Mouse (Mus musculus) stomach, postnatal 0 days (tissue): ENCODE results near the gene Krt82. TPM values are rescaled to one million over a fixed set of nuclear protein-coding genes. Genes with fewer than 3 reads are reported as not detected.

Experiments used
- ATAC-seq: fragments of 200-750 bp; cut with Nextera tagmentation; 2 replicates; pipeline ENCODE4 v1.8.0; 2017; ENCODE audit not compliant: low FRiP score, low TSS enrichment
- DNase-seq: peaks from one replicate; pipeline ENCODE4 v3.0.0-alpha.2; 2016; ENCODE audit warnings: low spot score
- H3K27ac ChIP-seq: fragments of 300-500 bp; sonication (generic); replicated peaks from 2 replicates; pipeline ENCODE4 v1.5.1; 2014; ENCODE audit warnings: mild to moderate bottlenecking, control low read depth
- H3K27me3 ChIP-seq: fragments of 300-500 bp; sonication (generic); 2 replicates; pipeline ENCODE4 v1.6.1; 2014; ENCODE audit warnings: low read length; ENCODE audit not compliant: control insufficient read depth, insufficient read depth
- H3K36me3 ChIP-seq: fragments of 300-500 bp; sonication (generic); 2 replicates; pipeline ENCODE4 v1.6.1; 2014; ENCODE audit warnings: low read length, mixed read lengths; ENCODE audit not compliant: control insufficient read depth, insufficient read depth
- H3K4me1 ChIP-seq: fragments of 300-500 bp; sonication (generic); replicated peaks from 2 replicates; pipeline ENCODE4 v1.6.1; 2014; ENCODE audit warnings: antibody characterized with exemption; ENCODE audit not compliant: control insufficient read depth, insufficient read depth
- H3K4me2 ChIP-seq: fragments of 300-500 bp; sonication (generic); replicated peaks from 2 replicates; pipeline ENCODE4 v1.6.1; 2014; ENCODE audit warnings: low read depth, mild to moderate bottlenecking, control low read depth, moderate library complexity
- H3K4me3 ChIP-seq: fragments of 300-500 bp; sonication (generic); 2 replicates; pipeline ENCODE4 v1.5.1; 2014; ENCODE audit warnings: low read depth, low read length, control low read depth
- H3K9ac ChIP-seq: fragments of 300-500 bp; sonication (generic); 2 replicates; pipeline ENCODE4 v1.6.1; 2014; ENCODE audit warnings: mild to moderate bottlenecking, low read length, control low read depth, mixed read lengths
- H3K9me3 ChIP-seq: fragments of 300-500 bp; sonication (generic); 2 replicates; pipeline ENCODE4 v1.6.1; 2016; ENCODE audit warnings: low read length; ENCODE audit not compliant: control insufficient read depth
- CTCF ChIP-seq: IDR thresholded peaks from 2 replicates; pipeline ENCODE4 v1.5.1; 2016; ENCODE audit warnings: antibody characterized with exemption, low read depth, mild to moderate bottlenecking, moderate library complexity
- EP300 ChIP-seq: optimal IDR thresholded peaks from 2 replicates; pipeline ENCODE3; 2016; ENCODE audit warnings: antibody characterized with exemption
- WGBS: fragments of 180-500 bp; shearing (Covaris S2); extraction: QIAGEN DNeasy Blood & Tissue Kit; methylation state at CpG from one replicate; pipeline ENCODE4 v1.1.7; 2014; 5-methylcytosine and 5-hydroxymethylcytosine counted together
- microRNA-seq: library from miRNA; unstranded; fragments of <30 nt; microRNA quantifications from one replicate; pipeline ENCODE4, GENCODE M21; 2016
- polyA plus RNA-seq: library from polyadenylated mRNA; unstranded; fragments of >200 nt; fragmentation: Nextera tagmentation; extraction: Ambion mirVana; gene quantifications from 2 replicates; pipeline ENCODE4 v1.2.1, GENCODE M21; 2015

Gene Krt82
- polyA plus RNA-seq, 1 experiment from 2014 or later: not detected

DNA sequence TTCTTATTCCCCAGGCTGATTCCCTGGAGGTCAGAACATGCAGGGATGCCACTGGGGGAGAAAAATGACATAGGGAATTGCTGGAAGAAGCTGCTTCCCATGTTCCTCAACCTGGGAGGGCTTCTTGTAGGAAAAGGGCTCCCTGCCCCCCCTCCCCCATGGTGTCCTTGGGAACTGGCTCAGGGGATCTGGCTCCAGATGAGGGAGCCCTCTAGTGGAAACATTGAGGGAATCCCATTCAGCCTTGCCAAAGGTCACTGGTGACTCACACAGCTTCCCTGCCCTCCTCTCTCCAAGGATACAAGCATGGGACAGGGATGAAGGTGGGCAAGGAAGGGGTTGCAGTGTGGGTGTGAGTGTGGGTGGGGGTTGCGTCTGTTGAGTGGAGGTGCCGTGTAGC lies 53.3 kb downstream of the Krt82 start:
- H3K4me1 ChIP-seq: no peaks in the 10 kb centered on the region
- no peaks in the 10 kb centered on the region for H3K9me3 ChIP-seq
- no peaks in the 10 kb centered on the region for H3K36me3 ChIP-seq
- H3K9ac ChIP-seq: no peak overlapping the region
- no peak overlapping the region for H3K4me2 ChIP-seq
- DNase-seq (peak; percentile 69), ATAC-seq (peak; percentile 45; the same call in 1 of the 2 replicates)
- H3K4me3 ChIP-seq: no peak overlapping the region
- WGBS: 58% methylated on average over 2 of the region's 2 CpGs
- H3K27ac ChIP-seq: no peak overlapping the region
- TF ChIP-seq CTCF (peak; percentile 78), EP300 (no peak)
- H3K27me3 ChIP-seq: no peaks in the 10 kb centered on the region

DNA sequence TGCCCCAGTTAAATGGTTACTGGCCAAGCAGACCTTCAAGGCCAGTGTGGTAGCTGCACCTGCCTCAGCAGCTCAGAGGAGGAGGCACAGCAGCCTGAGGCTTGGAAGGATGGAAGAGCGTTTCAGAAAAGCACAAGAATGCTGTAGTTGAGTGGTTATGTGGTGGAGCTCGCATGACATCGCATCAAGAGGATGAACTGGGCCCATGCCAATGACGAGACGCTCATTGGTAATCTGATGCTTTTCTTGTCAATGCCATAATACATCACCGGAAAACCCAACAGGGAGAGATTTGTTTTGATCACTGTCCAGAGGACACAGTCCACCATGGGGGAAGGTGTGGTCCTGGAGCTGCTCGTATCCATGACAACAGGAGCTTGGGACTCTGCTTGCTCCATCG lies 55.2 kb downstream of the Krt82 start:
- no peaks in the 10 kb centered on the region for H3K36me3 ChIP-seq
- H3K27ac ChIP-seq: no peak overlapping the region
- DNase-seq: no peak
- ATAC-seq: no peak
- H3K9ac ChIP-seq: no peak overlapping the region
- TF ChIP-seq CTCF (no peak), EP300 (no peak)
- no peaks in the 10 kb centered on the region for H3K9me3 ChIP-seq
- no peaks in the 10 kb centered on the region for H3K4me1 ChIP-seq
- 79% methylated on average over 8 of the region's 8 CpGs for WGBS
- H3K27me3 ChIP-seq: no peaks in the 10 kb centered on the region
- H3K4me2 ChIP-seq: no peak overlapping the region
- no peak overlapping the region for H3K4me3 ChIP-seq

DNA sequence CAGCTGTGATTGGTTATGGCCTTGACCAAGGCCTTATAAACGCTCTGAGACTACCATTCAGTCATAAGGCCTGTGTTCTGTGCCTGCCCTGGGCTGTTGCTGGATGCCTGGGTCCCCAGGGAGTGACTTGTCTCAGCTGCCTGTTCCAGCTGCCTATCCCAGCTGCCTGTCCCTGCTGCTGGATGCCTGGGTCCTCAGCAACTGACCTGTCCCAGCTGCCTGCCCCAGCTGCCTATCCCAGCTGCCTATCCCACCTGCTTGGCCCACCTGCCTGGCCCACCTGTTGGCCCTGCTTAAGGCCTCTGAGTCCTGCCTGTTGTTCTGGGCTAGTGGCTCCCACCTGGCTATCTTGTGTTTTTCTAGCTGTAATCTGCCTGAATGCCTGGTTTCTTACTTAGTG lies 56.3 kb downstream of the Krt82 start:
- no peak overlapping the region for H3K9ac ChIP-seq
- H3K27ac ChIP-seq: no peak overlapping the region
- no peak overlapping the region for H3K4me3 ChIP-seq
- WGBS: 67% methylated on average over 1 of the region's 1 CpGs
- peak; percentile 16 for DNase-seq
- H3K27me3 ChIP-seq: no peaks in the 10 kb centered on the region
- H3K9me3 ChIP-seq: no peaks in the 10 kb centered on the region
- H3K4me1 ChIP-seq: no peaks in the 10 kb centered on the region
- no peak for ATAC-seq
- no peak for TF ChIP-seq EP300
- TF ChIP-seq CTCF: no peak
- H3K4me2 ChIP-seq: no peak overlapping the region
- no peaks in the 10 kb centered on the region for H3K36me3 ChIP-seq

DNA sequence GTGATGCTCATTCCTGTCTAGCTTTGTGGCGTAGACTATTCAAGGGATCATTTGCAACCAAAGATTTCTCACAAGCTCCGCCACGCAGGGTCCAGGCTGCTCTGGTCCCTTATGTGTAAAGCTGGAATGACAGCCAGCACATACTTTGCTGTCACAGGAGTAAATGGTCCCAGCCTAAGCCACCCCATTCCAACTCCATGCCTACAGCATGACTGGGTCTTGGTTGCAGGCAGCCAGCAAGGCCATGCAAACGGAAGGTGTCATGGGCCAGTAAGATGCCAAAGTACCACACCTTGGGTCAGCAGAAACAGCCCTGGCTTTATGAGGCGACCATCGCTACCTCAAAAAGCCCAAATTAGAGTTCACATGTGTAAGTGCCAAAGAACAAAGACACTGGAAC lies 56.8 kb downstream of the Krt82 start:
- Histone ChIP-seq H3K4me1 (no peaks in the 10 kb centered on the region), H3K27ac (no peak overlapping the region), H3K36me3 (no peaks in the 10 kb centered on the region), H3K4me2 (no peak overlapping the region), H3K4me3 (no peak overlapping the region), H3K27me3 (no peaks in the 10 kb centered on the region), H3K9me3 (no peaks in the 10 kb centered on the region), H3K9ac (no peak overlapping the region)
- DNase-seq: no peak
- TF ChIP-seq CTCF: no peak
- no peak for TF ChIP-seq EP300
- 95% methylated on average over 6 of the region's 6 CpGs for WGBS
- no peak for ATAC-seq

DNA sequence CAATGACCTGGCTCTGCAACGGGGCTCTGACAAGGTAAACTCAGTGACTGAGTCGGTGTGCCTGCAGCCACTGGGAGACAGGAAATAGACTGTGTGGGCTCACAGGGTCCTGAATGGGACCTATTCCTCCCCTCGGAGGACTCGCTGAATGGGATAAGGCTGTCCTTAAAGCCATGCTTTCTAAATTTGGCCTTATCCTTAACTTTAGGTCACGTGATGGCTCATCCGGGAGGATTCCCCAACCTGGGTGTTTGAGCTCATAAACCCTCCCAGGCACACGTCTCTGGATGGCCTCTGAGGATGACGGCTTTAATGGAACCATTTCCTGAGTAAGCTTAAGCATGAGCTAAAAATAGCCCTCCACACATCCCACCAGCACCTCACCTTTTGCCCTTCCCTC lies 57.7 kb downstream of the Krt82 start:
- Histone ChIP-seq H3K27me3 (no peaks in the 10 kb centered on the region), H3K4me1 (no peaks in the 10 kb centered on the region), H3K36me3 (no peaks in the 10 kb centered on the region), H3K4me3 (no peak overlapping the region), H3K9me3 (no peaks in the 10 kb centered on the region), H3K9ac (no peak overlapping the region), H3K4me2 (no peak overlapping the region), H3K27ac (no peak overlapping the region)
- 40% methylated on average over 8 of the region's 8 CpGs for WGBS
- no peak for TF ChIP-seq EP300
- no peak for TF ChIP-seq CTCF
- ATAC-seq (0 out of 2 replicates have a peak, but pooled peaks have one; percentile 19), DNase-seq (no peak)

DNA sequence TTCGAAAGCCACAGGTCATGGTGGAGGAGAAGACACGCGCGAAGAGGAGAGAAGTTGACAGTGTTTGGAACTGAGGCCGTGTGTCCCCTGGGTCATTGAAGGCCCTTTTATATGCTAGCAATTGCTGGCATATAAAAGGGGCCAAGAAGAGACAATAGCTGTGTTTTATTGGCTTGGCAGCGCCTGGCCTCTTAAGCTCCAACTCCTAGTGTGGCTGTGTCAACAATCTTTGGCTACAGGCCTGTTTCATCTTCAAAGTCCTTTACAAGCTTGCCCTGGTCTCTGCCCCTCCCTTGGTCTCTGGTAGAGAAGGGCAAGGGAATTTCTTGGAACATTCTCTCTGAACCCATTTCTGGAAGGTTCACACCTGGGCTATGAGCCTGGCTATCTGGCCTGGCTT lies 59.0 kb downstream of the Krt82 start, which contains the start of gene Krt83:
Gene Krt83 (minus strand): TSS at position 82 of the 400 bp plus-strand sequence.
- ATAC-seq (no peak), DNase-seq (no peak)
- Histone ChIP-seq H3K4me1 (no peaks in the 10 kb centered on the region), H3K4me3 (no peak within 1 kb of the TSS), H3K36me3 (no peaks in the 10 kb centered on the region), H3K9ac (no peak within 1 kb of the TSS), H3K27me3 (no peaks in the 10 kb centered on the region), H3K9me3 (no peaks in the 10 kb centered on the region), H3K4me2 (no peak within 1 kb of the TSS), H3K27ac (no peak within 1 kb of the TSS)
- no peak for TF ChIP-seq CTCF
- no peak for TF ChIP-seq EP300
- 75% methylated on average over 6 of the region's 6 CpGs for WGBS

Small RNA genes within 50 kb of the gene (microRNA-seq; reads per million reads assigned to microRNA genes)
- not detected for gene Gm44393
- not detected for gene Gm44460

Other genes starting within 250 kb of the Krt82 start
- 63.0 and 75.8 TPM in 2 replicates for gene Krt80, start 180.5 kb downstream of the Krt82 start, polyA plus RNA-seq
- 191 and 207 TPM in 2 replicates for gene Krt7, start 139.6 kb downstream of the Krt82 start, polyA plus RNA-seq
- 0.23 and 0.24 TPM in 2 replicates for gene Krt87, start 111.9 kb downstream of the Krt82 start, polyA plus RNA-seq
- 0.15 TPM in 1 of 2 replicates, not detected in the other for gene Krt88, start 102.9 kb downstream of the Krt82 start, polyA plus RNA-seq
- not detected in 2 replicates for gene Krt81, start 86.9 kb downstream of the Krt82 start, polyA plus RNA-seq
- gene Krt86, start 77.2 kb downstream of the Krt82 start, polyA plus RNA-seq: 0.05 TPM in 1 of 2 replicates, not detected in the other
- gene Krt83, start 59.2 kb downstream of the Krt82 start, polyA plus RNA-seq: 0.16 TPM in 1 of 2 replicates, not detected in the other
- not detected in 2 replicates for gene Gm49425, start 33.4 kb downstream of the Krt82 start, polyA plus RNA-seq
- 0.10 and 0.15 TPM in 2 replicates for gene Krt84, start 17.8 kb downstream of the Krt82 start, polyA plus RNA-seq
- gene Krt90, start 12.3 kb upstream of the Krt82 start, polyA plus RNA-seq: 0.18 and 0.21 TPM in 2 replicates
- gene Krt75, start 23.2 kb upstream of the Krt82 start, polyA plus RNA-seq: 0.57 and 0.94 TPM in 2 replicates
- not detected in 2 replicates for gene Gm5414, start 77.5 kb upstream of the Krt82 start, polyA plus RNA-seq
- 0.10 TPM in 1 of 2 replicates, not detected in the other for gene Gm5478, start 96.7 kb upstream of the Krt82 start, polyA plus RNA-seq
- gene Krt6b, start 129.6 kb upstream of the Krt82 start, polyA plus RNA-seq: 3.3 and 4.7 TPM in 2 replicates
- gene Krt6a, start 143.6 kb upstream of the Krt82 start, polyA plus RNA-seq: 30.7 and 42.9 TPM in 2 replicates
- 504 and 557 TPM in 2 replicates for gene Krt5, start 162.2 kb upstream of the Krt82 start, polyA plus RNA-seq
- not detected in 2 replicates for gene Krt71, start 192.4 kb upstream of the Krt82 start, polyA plus RNA-seq
- not detected in 2 replicates for gene Krt72, start 235.8 kb upstream of the Krt82 start, polyA plus RNA-seq